Mouse (Mus musculus) cerebellum, adult 2 months (tissue): ENCODE measurements around the gene Cdk5r1. TPM values are rescaled to one million over a fixed set of nuclear protein-coding genes. Genes with fewer than 3 reads are reported as not detected.

Experiments used
- DNase-seq, 2 experiments: peaks; one replicate each; pipeline ENCODE4 v3.0.0; 2021
- H3K27ac ChIP-seq: fragments of 200-500 bp; 2 replicates; pipeline ENCODE4 v1.5.1; 2012; ENCODE audit warnings: low read length, control low read depth, inconsistent platforms; ENCODE audit not compliant: insufficient read depth
- H3K27me3 ChIP-seq: fragments of 200-500 bp; 2 replicates; pipeline ENCODE4 v1.6.1; 2012; ENCODE audit warnings: inconsistent platforms, mild to moderate bottlenecking, low read length, moderate library complexity; ENCODE audit not compliant: control insufficient read depth, insufficient read depth
- H3K4me1 ChIP-seq: fragments of 200-500 bp; 2 replicates; pipeline ENCODE4 v1.6.1; 2011; ENCODE audit warnings: low read length; ENCODE audit not compliant: control insufficient read depth, insufficient read depth
- H3K4me3 ChIP-seq: fragments of 200-500 bp; replicated peaks from 2 replicates; pipeline ENCODE3; 2011; ENCODE audit warnings: mild to moderate bottlenecking, low read depth, low read length, control low read depth; ENCODE audit not compliant: insufficient read depth
- CTCF ChIP-seq: fragments of 200-500 bp; IDR thresholded peaks from 2 replicates; pipeline ENCODE4 v1.5.1; 2011; ENCODE audit warnings: low read depth, mild to moderate bottlenecking, control low read depth, low read length, moderate library complexity, borderline replicate concordance; ENCODE audit not compliant: insufficient read depth
- POLR2A ChIP-seq: fragments of 200-500 bp; IDR thresholded peaks from 2 replicates; pipeline ENCODE4 v1.6.1; 2011; ENCODE audit warnings: low read length, control low read depth, borderline replicate concordance; ENCODE audit not compliant: insufficient read depth
- WGBS: fragments of 180-500 bp; shearing (Covaris S2); methylation state at CpG from one replicate; pipeline ENCODE4 v1.1.7; 2018; 5-methylcytosine and 5-hydroxymethylcytosine counted together
- polyA plus RNA-seq: library from polyadenylated mRNA; depleted of rRNA; stranded (reverse); fragments of >200 nt; gene quantifications from 2 replicates; pipeline ENCODE4 v1.2.3, GENCODE M21; 2012; rRNA removed

The Cdk5r1 gene
- 86.7 and 93.9 TPM in 2 replicates for polyA plus RNA-seq

GRCm38 (mm10) chr11:80476222-80477189 lies at the start of gene Cdk5r1:
TSS of gene Cdk5r1 (plus strand) at chr11:80477023.
- TF ChIP-seq CTCF (peak; percentile 67), POLR2A (peak; percentile 63)
- H3K27me3 ChIP-seq: no peaks in the 10 kb centered on the region
- WGBS: 1% methylated on average over 82 of the region's 116 CpGs
- peak within 1 kb of the TSS; percentile 92 for H3K4me3 ChIP-seq
- peak within 1 kb of the TSS; percentile 96 for H3K27ac ChIP-seq
- H3K4me1 ChIP-seq: peaks cover 16% of the 10 kb centered on the region; the same call in 1 of the 2 replicates
- DNase-seq: peak; percentile 95 to 96

GRCm38 (mm10) chr11:80428381-80429008 lies 48.3 kb upstream of the Cdk5r1 start, which contains the start of gene Psmd11:
TSS of gene Psmd11 (plus strand) at chr11:80428615.
- peak within 1 kb of the TSS; percentile 76 for H3K4me3 ChIP-seq
- WGBS: under 1% methylated on average over 57 of the region's 58 CpGs
- DNase-seq: peak; percentile 95 to 97
- peak; percentile 77 for TF ChIP-seq CTCF
- peak; percentile 76 for TF ChIP-seq POLR2A
- H3K4me1 ChIP-seq: no peaks in the 10 kb centered on the region; the same call in 1 of the 2 replicates
- peak within 1 kb of the TSS; percentile 61; the same call in 1 of the 2 replicates for H3K27ac ChIP-seq
- no peaks in the 10 kb centered on the region for H3K27me3 ChIP-seq

GRCm38 (mm10) chr11:80429009-80429475 lies 47.8 kb upstream of the Cdk5r1 start:
- TF ChIP-seq POLR2A (no peak), CTCF (no peak)
- no peaks in the 10 kb centered on the region for H3K27me3 ChIP-seq
- 0 out of 2 replicates have a peak overlapping the region, but pooled peaks have one; percentile 61 for H3K27ac ChIP-seq
- WGBS: under 1% methylated on average over 37 of the region's 37 CpGs
- peak in 1 of 2 experiments; percentile 31 for DNase-seq
- no peaks in the 10 kb centered on the region; the same call in 1 of the 2 replicates for H3K4me1 ChIP-seq
- H3K4me3 ChIP-seq: peak overlapping the region; percentile 76

GRCm38 (mm10) chr11:80429500-80430166 lies 47.2 kb upstream of the Cdk5r1 start:
- Histone ChIP-seq H3K4me1 (no peaks in the 10 kb centered on the region; the same call in 1 of the 2 replicates), H3K27ac (no peak overlapping the region), H3K4me3 (peak overlapping the region; percentile 76), H3K27me3 (no peaks in the 10 kb centered on the region)
- WGBS: 45% methylated on average over 14 of the region's 14 CpGs
- DNase-seq: no peak
- no peak for TF ChIP-seq CTCF
- TF ChIP-seq POLR2A: no peak

GRCm38 (mm10) chr11:80430366-80430910 lies 46.4 kb upstream of the Cdk5r1 start:
- H3K27ac ChIP-seq: no peak overlapping the region
- no peak for DNase-seq
- no peaks in the 10 kb centered on the region for H3K27me3 ChIP-seq
- H3K4me3 ChIP-seq: no peak overlapping the region
- TF ChIP-seq CTCF (no peak), POLR2A (no peak)
- 83% methylated on average over 3 of the region's 3 CpGs for WGBS
- no peaks in the 10 kb centered on the region; the same call in 1 of the 2 replicates for H3K4me1 ChIP-seq

GRCm38 (mm10) chr11:80446916-80447315 lies 29.9 kb upstream of the Cdk5r1 start:
- TF ChIP-seq POLR2A: no peak
- no peak for TF ChIP-seq CTCF
- 93% methylated on average over 3 of the region's 3 CpGs for WGBS
- Histone ChIP-seq H3K4me3 (no peak overlapping the region), H3K27me3 (no peaks in the 10 kb centered on the region), H3K4me1 (no peaks in the 10 kb centered on the region), H3K27ac (no peak overlapping the region)
- no peak for DNase-seq

GRCm38 (mm10) chr11:80449859-80450258 lies 27.0 kb upstream of the Cdk5r1 start:
- H3K4me3 ChIP-seq: no peak overlapping the region
- 89% methylated on average over 2 of the region's 2 CpGs for WGBS
- H3K27ac ChIP-seq: no peak overlapping the region
- no peaks in the 10 kb centered on the region for H3K27me3 ChIP-seq
- no peaks in the 10 kb centered on the region for H3K4me1 ChIP-seq
- no peak for DNase-seq
- TF ChIP-seq POLR2A: no peak
- TF ChIP-seq CTCF: no peak
